Mouse (Mus musculus) embryonic facial prominence, embryonic 11.5 days (tissue): ENCODE data around the gene Vasp. TPM values are rescaled to one million over a fixed set of nuclear protein-coding genes. Genes with fewer than 3 reads are reported as not detected.
A peak's percentile ranks its signal among the peaks of the same experiment; 100 is the strongest.

Experiments used
- ATAC-seq: fragments of 200-750 bp; cut with Nextera tagmentation; replicated peaks from 2 replicates; pipeline ENCODE4 v1.8.0; 2017; ENCODE audit warnings: low read depth; ENCODE audit not compliant: insufficient number of reproducible peaks, low FRiP score, low TSS enrichment
- DNase-seq: peaks from one replicate; pipeline ENCODE4 v3.0.0-alpha.2; 2015; ENCODE audit warnings: low spot score
- H3K27ac ChIP-seq: fragments of 300-500 bp; sonication (generic); replicated peaks from 2 replicates; pipeline ENCODE4 v1.5.1; 2014; ENCODE audit warnings: mild to moderate bottlenecking, low read depth, low read length, control low read depth
- H3K27me3 ChIP-seq: fragments of 300-500 bp; sonication (generic); 2 replicates; pipeline ENCODE4 v1.6.1; 2014; ENCODE audit warnings: mild to moderate bottlenecking, low read length, moderate library complexity, mixed read lengths; ENCODE audit not compliant: control insufficient read depth, insufficient read depth
- H3K36me3 ChIP-seq: fragments of 300-500 bp; sonication (generic); replicated peaks from 2 replicates; pipeline ENCODE4 v1.6.1; 2014; ENCODE audit warnings: low read depth, mild to moderate bottlenecking, low read length, moderate library complexity, mixed read lengths; ENCODE audit not compliant: control insufficient read depth, insufficient read depth
- H3K4me1 ChIP-seq: fragments of 300-500 bp; sonication (generic); 2 replicates; pipeline ENCODE4 v1.6.1; 2014; ENCODE audit warnings: low read length, mixed read lengths; ENCODE audit not compliant: control insufficient read depth, insufficient read depth
- H3K4me2 ChIP-seq: fragments of 300-500 bp; sonication (generic); 2 replicates; pipeline ENCODE4 v1.6.1; 2014; ENCODE audit warnings: low read depth, mild to moderate bottlenecking, control low read depth, low read length, moderate library complexity
- H3K4me3 ChIP-seq: fragments of 300-500 bp; sonication (generic); 2 replicates; pipeline ENCODE4 v1.5.1; 2014; ENCODE audit warnings: low read depth, low read length, control low read depth
- H3K9ac ChIP-seq: fragments of 300-500 bp; sonication (generic); replicated peaks from 2 replicates; pipeline ENCODE4 v1.6.1; 2014; ENCODE audit warnings: mild to moderate bottlenecking, control low read depth, low read length
- H3K9me3 ChIP-seq: fragments of 300-500 bp; sonication (generic); replicated peaks from 2 replicates; pipeline ENCODE4 v1.6.1; 2016; ENCODE audit warnings: mild to moderate bottlenecking, low read length, inconsistent platforms, mixed read lengths; ENCODE audit not compliant: control insufficient read depth
- WGBS: fragments of 180-500 bp; shearing (Covaris S2); extraction: QIAGEN DNeasy Blood & Tissue Kit; methylation state at CpG from one replicate; pipeline ENCODE4 v1.1.7; 2014; 5-methylcytosine and 5-hydroxymethylcytosine counted together
- polyA plus RNA-seq: library from polyadenylated mRNA; unstranded; fragments of >200 nt; fragmentation: Nextera tagmentation; extraction: Ambion mirVana; gene quantifications from 2 replicates; pipeline ENCODE4 v1.2.1, GENCODE M21; 2014

The Vasp gene
- polyA plus RNA-seq, 1 experiment from 2014 or later = 53.2 TPM

GRCm38 (mm10) chr7:19214369-19214768 is 57.2 kb downstream of the Vasp start:
- WGBS = 74% methylated on average over 7 of the region's 7 CpGs
- Histone ChIP-seq H3K27ac (no peak overlapping the region), H3K9ac (no peak overlapping the region), H3K36me3 (no peaks in the 10 kb centered on the region), H3K9me3 (no peaks in the 10 kb centered on the region), H3K4me2 (no peak overlapping the region; the same call in 1 of the 2 replicates), H3K4me1 (no peaks in the 10 kb centered on the region), H3K27me3 (no peaks in the 10 kb centered on the region), H3K4me3 (no peak overlapping the region)
- ATAC-seq (no peak), DNase-seq (no peak)

GRCm38 (mm10) chr7:19213385-19213784 is 58.2 kb downstream of the Vasp start:
- ATAC-seq (no peak), DNase-seq (no peak)
- Histone ChIP-seq H3K4me2 (no peak overlapping the region), H3K27ac (no peak overlapping the region), H3K9me3 (no peaks in the 10 kb centered on the region), H3K9ac (no peak overlapping the region), H3K27me3 (no peaks in the 10 kb centered on the region), H3K4me1 (no peaks in the 10 kb centered on the region), H3K4me3 (no peak overlapping the region), H3K36me3 (no peaks in the 10 kb centered on the region)
- WGBS = 80% methylated on average over 2 of the region's 2 CpGs

- DNase-seq (peak; percentile 64), ATAC-seq (peak; percentile 68)
- Histone ChIP-seq H3K36me3 (no peaks in the 10 kb centered on the region), H3K4me3 (peak within 1 kb of the TSS; percentile 39), H3K9me3 (no peaks in the 10 kb centered on the region), H3K9ac (peak within 1 kb of the TSS; percentile 56), H3K4me2 (peak within 1 kb of the TSS; percentile 78), H3K27me3 (no peaks in the 10 kb centered on the region), H3K27ac (no peak within 1 kb of the TSS), H3K4me1 (no peaks in the 10 kb centered on the region)
- WGBS = 2% methylated on average over 24 of the region's 30 CpGs
These were observed 59.4 kb downstream of the Vasp start, which contains the start of gene Gpr4 for GRCm38 (mm10) chr7:19211996-19212755. Gpr4 (plus strand) TSS chr7:19212538.

- no peak for ATAC-seq
These were observed 60.5 kb downstream of the Vasp start for GRCm38 (mm10) chr7:19211041-19211675.

GRCm38 (mm10) chr7:19210010-19210409 is 61.6 kb downstream of the Vasp start:
- WGBS = 89% methylated on average over 5 of the region's 5 CpGs
- Histone ChIP-seq H3K4me1 (no peaks in the 10 kb centered on the region), H3K9ac (no peak overlapping the region), H3K27me3 (no peaks in the 10 kb centered on the region), H3K4me3 (no peak overlapping the region), H3K9me3 (no peaks in the 10 kb centered on the region), H3K36me3 (no peaks in the 10 kb centered on the region; the same call in 1 of the 2 replicates), H3K4me2 (no peak overlapping the region), H3K27ac (no peak overlapping the region)
- DNase-seq (no peak), ATAC-seq (no peak)

More at GRCm38 (mm10) chr7:19211041-19211675, 60.5 kb downstream of the Vasp start:
- H3K36me3 ChIP-seq = no peaks in the 10 kb centered on the region
- 62% methylated on average over 5 of the region's 5 CpGs for WGBS
- DNase-seq = no peak
- H3K9ac ChIP-seq = no peak overlapping the region
- no peak overlapping the region for H3K4me2 ChIP-seq
- H3K4me3 ChIP-seq = no peak overlapping the region
- no peaks in the 10 kb centered on the region for H3K4me1 ChIP-seq
- H3K27me3 ChIP-seq = no peaks in the 10 kb centered on the region
- H3K27ac ChIP-seq = no peak overlapping the region
- no peaks in the 10 kb centered on the region for H3K9me3 ChIP-seq

GRCm38 (mm10) chr7:19209494-19209893 is 62.1 kb downstream of the Vasp start:
- 81% methylated on average over 4 of the region's 4 CpGs for WGBS
- no peak for ATAC-seq
- no peak overlapping the region for H3K27ac ChIP-seq
- no peak for DNase-seq
- H3K36me3 ChIP-seq = no peaks in the 10 kb centered on the region; the same call in 1 of the 2 replicates
- H3K9me3 ChIP-seq = no peaks in the 10 kb centered on the region
- no peaks in the 10 kb centered on the region for H3K4me1 ChIP-seq
- H3K27me3 ChIP-seq = no peaks in the 10 kb centered on the region
- H3K9ac ChIP-seq = no peak overlapping the region
- H3K4me3 ChIP-seq = no peak overlapping the region
- H3K4me2 ChIP-seq = no peak overlapping the region

GRCm38 (mm10) chr7:19208944-19209472 is 62.6 kb downstream of the Vasp start:
- Histone ChIP-seq H3K27me3 (no peaks in the 10 kb centered on the region), H3K4me2 (no peak overlapping the region), H3K36me3 (no peaks in the 10 kb centered on the region; the same call in 1 of the 2 replicates), H3K4me3 (no peak overlapping the region), H3K4me1 (no peaks in the 10 kb centered on the region), H3K27ac (no peak overlapping the region), H3K9me3 (no peaks in the 10 kb centered on the region), H3K9ac (no peak overlapping the region)
- DNase-seq (peak; percentile 77), ATAC-seq (no peak)
- 53% methylated on average over 7 of the region's 7 CpGs for WGBS
